Mouse (Mus musculus): ENCODE data around the gene Rcn3.

DNA sequence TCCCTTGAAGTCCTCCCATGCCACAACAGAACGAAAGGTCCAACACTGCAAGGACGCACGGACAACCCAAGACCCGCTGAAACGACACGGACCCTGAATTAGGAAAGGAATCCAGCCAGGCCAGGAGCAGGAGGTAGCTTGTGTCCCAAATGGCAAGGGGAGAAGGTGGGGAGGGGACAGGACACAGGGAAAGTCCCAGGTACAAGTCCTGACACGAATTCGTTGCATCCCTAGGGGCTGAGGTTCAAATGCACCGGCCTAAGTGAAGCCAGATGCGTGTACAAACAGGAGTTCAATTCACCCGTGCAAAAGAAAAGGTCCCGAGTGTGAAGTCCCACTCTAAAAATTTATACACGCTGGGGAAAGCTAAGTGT is 40.4 kb downstream of the Rcn3 start:
- TF ChIP-seq CTCF (IDR thresholded peaks at IDR 0.05; ENCODE audit: low read depth): no peak
- TF ChIP-seq EP300 (IDR thresholded peaks at IDR 0.05; ENCODE audit: low read depth): no peak
